Mouse (Mus musculus) monocyte, adult 5-6 weeks (primary cell): Measurements from ENCODE around the gene Hspa8. TPM values are rescaled to one million over a fixed set of nuclear protein-coding genes. Genes with fewer than 3 reads are reported as not detected.

Source experiments
- ATAC-seq: fragments of 153-309, 156-312 bp; replicated peaks from 2 replicates; pipeline ENCODE4 v1.8.0; 2017; ENCODE audit warnings: mild to moderate bottlenecking; ENCODE audit not compliant: low TSS enrichment, insufficient number of reproducible peaks, severe bottlenecking, poor library complexity, low FRiP score
- total RNA-seq: library from RNA; stranded (forward); fragments of 200-1000, 200-491, 200-594 nt; gene quantifications from 3 replicates; pipeline ENCODE4 v1.2.3, GENCODE M21; 2017

Hspa8 gene
- total RNA-seq, 1 experiment from 2014 or later = 2,780 TPM

DNA sequence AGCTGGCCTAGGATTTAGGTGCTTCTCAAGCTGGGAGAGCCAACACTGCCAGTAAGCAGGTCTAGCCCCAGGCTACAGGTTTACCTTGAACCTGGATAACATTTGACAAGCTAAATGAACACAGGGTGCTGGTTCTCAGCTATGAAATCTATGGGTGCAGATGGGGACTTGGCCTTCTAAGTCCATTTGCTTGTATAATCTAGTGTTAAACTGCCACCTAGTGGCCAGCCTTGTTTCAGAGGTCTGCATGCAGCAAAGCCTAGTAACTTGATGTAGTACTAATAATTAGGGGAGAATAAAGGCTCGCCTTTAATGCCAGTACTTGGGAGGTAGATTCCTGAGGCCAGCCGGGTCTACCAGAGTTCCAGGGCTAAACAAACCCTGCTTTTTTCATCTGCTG lies 4.5 kb downstream of the Hspa8 start:
- ATAC-seq = no peak

DNA sequence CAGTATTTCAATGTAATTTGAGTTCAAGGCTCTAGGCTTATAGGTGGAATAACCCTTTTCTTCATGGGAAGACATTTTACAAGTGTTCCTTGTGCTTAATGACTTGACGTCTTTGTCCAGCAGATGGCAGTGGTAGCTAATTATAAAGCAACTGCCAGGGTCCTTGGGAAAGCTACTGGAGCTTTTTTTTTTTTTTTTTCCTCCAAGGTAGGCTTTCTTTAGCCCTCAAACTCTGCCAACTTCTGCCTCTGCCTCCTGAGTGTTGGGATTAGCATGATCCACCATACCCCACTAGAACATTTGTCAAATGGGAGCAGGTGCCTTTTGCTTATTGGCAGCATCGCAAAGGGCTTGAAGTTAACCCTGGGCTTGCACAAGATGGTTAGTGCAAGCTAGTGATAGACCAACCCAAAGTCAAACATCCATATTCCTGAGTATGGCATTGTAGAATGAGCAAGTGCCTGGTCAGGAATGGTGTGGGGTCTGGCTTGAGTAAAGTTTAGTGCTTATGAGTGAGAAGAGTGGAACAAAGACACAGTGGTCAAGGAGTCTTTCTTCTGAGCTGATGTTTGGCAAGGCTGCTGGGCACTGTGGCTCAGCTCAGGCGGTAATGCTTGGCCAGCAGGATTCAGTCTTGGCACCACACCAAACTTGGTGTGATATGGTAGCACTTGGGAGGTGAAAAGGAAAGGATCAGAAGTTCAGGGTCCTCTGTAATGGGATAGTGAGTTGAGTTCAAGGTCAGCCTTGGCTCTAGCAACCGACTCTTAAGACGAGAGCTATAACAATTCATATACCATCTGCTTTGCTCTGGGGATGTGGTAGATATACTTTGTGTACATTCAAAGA lies 5.9 kb downstream of the Hspa8 start:
- ATAC-seq = no peak

DNA sequence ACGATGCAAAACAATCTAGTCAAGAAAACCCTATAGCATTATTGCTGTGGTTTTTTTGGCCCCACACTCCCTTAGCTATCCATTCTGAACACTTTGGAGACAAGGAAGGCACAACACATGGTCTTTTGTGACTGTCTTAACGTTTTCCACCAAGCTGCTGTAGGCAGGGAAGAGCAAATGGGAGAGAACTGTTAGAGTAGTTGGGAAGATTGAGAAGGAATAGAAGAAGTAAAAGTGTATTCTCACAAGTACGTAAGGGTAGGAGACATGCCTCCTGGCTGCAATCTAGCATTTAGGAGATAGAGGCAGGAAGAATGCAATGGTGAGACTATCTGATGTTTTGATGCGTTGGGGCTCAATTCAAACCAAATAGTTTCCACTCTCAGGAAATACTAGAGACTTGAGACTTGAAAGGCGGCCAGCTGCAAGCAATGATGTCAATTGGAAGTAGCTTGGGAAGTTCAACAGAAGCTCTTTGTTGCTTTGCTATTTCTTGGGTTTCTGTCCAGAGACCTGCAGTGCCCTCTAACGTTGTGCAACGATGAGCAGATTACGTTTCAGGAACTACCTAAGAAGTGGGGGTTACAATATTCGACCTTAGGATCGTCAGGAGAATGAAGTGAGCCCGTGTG lies 6.6 kb downstream of the Hspa8 start:
- no peak for ATAC-seq

DNA sequence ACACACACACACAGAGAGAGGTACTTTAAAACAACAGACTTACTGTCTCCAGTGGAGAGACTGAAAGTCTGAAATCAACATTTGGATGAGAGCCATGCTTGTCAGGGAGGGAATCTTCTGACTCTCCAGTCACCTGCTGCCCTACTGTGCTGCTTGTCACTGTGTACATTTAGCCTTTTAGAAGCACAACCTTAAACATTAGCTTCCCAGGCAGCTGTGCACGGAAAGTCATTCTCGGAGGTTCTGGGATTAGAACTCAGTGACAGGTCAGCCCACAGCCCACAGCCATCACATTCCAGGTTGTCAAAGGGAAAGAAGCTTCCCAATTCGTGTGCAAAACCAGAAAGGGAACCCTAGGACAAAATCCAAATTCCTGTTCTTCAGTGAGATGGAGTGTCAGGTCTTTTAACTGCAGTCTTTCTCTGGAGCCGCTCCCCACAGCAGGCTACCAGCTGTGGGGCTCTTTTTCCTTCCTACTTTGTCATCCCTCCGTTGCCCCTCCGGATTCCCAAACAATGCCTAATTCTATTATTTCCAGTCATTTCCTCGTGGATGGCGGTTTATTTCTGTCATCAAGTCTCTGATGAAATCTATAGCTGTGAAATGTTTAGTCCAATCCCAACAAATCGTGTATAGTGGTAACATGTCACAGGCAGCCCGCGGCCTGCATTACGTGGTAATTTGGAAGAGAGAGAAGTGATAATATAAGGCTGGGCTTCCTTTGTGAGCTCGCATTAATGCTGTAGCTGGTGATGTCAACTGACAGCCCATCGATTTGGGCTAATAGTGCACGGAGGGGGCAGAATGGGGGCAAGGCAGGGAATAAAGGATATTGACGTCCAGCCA lies 7.5 kb downstream of the Hspa8 start:
- ATAC-seq = no peak

DNA sequence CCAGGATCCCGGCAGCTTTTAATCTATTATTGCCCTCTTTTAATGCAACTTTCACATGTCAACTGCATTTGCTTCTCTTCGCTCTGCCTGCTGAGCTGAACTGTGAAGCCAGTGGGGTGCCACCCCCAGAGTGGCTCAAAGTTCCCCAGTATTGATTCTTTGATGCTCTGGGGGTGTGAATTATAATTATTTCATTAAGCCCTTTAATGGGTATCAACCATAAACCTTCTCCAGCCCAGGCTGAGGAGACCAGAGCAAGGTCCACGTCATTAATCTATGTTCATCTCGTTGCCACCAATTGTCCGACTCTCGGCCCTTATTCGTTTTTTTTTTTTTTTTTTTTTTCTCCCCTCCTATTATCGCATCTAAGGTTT lies 8.1 kb downstream of the Hspa8 start:
- no peak for ATAC-seq

DNA sequence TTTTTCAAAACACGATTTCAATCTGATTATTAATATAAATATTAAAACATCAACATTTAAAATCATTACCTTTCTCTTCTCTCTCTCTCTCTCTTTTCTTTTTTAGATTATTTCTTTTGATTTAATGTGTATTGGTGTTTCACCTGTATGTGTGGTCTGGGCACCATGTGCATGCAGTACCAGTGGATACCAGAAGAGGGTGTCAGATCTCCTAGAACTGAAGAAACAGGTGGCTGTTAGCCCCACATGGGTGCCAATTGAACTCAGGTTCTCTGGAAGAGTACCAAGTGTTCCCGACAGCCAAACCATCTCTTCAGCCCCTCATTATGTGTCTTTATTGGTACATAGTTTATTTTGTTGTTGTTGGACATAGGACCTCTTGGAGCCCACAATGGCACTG lies 11.1 kb downstream of the Hspa8 start:
- no peak for ATAC-seq

DNA sequence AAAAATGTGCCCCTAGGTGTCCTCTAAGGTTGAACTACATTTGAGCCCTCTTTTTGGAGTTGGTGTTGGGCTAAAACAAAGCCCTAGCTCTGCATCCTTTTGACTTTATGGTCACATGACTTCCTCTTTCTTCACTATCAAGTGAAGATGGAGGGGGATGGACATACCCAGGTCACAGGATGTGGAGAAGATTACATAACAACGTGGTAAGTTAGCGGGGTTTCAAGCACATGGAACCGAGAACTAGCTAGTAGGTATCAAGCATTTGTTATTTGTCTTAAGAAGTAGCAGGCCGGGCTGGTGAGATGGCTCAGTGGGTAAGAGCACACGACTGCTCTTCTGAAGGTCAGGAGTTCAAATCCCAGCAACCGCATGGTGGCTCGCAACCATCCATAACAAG lies 13.3 kb downstream of the Hspa8 start:
- peak; percentile 93 for ATAC-seq

DNA sequence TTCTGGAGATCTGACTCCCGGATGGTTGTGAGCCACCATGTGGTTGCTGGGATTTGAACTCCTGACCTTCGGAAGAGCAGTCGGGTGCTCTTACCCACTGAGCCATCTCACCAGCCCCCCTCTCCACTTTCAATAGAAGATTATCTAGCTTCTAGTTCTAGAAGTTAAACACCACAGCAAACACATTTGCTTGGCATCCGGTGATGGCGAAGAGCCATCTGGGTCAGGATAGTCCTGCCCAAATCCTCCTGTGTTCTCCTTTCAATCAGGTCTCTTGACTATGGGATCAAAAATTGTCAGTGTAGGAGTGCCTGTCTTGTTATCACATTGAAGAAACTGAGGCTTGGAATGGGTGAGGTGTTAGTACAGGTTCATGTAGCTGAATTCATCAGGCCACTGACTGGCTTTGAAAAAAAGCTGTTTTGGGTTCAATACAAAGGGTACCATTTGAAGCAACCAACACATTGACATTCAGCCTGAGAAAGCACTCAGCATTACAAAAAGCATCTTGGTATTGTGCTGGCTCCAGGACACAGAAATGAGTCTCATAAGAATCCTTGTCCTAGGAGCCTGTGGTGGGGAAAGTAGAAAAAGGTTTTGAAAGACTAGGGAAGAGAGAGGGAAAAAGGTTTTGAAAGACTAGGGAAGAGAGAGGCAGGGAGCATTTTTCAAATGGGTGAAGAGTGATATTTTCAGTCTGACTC lies 16.7 kb downstream of the Hspa8 start:
- ATAC-seq = no peak

DNA sequence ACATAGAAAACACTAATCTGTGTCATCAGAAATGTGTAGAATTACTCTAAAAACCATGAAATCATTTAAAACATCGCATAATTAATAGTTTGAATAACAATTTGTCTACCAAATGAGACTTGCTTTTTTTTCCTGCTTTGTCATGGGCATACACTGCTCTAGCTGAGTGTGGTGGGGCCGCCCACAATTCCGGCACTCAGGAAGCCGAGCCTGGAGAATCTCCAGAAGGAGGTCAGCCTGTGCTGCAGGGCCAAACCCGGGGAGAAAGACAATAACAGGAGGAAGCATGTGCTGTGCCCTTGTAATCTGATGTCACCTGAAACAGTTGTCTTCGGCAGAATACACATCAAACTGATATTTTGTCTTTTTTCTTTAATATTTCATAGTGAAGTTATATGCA lies 24.8 kb downstream of the Hspa8 start:
- no peak for ATAC-seq

DNA sequence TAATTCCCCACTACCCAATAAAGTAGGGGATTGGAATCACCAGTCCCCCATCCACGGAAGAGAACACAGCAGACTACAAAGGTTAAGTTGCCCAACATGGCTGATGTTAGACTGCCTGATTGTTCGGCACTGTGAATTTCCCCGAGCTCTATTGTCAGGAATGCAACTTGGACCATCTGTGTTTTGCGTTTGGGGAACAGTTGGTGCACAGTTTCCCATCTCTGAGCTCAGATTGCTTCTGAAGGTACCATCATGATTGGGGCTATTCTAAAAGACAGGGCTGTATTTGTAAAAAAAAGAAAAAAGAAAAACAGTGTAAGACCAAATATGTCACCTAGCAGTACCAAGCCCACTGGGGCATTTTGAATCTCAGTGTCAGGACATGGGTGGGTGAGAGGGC lies 26.6 kb downstream of the Hspa8 start:
- no peak for ATAC-seq

DNA sequence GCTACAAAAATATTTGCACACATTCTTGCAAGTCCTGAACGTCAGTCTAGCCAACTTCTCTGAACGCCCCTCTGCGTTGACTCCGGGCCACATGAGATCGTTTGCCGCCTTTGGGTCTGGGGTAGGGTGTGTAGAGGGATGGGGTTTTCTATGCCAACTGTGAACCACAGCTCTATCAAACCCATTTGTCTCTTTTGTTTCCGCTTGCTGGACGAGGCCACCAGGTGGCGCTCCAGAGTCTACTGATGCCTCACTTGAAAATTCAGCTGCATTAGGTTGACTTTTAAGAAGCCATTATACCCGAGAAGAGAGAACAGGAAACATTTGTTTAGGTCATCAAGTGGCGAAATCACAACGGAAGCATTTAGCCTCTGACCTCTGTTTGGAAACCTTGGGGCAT lies 33.8 kb downstream of the Hspa8 start:
- peak; percentile 71 for ATAC-seq

DNA sequence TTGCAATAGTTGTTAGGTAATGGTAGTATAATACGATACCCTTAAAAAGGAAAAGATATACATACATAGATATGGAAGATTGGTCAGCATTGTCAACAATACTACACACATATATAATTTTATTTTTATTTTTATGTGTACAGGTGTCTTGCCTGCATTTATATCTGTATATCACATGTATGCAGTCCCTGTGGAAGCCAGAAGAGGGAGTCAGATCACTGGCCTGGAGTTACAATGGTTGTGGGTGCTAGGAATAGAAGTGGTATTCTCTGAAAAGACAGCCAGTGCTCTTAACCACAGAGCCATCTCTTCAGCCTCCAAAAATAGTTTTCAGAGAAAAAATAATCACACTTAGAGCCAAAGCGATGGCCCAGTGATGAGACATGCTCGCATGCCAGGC lies 35.9 kb downstream of the Hspa8 start:
- no peak for ATAC-seq

DNA sequence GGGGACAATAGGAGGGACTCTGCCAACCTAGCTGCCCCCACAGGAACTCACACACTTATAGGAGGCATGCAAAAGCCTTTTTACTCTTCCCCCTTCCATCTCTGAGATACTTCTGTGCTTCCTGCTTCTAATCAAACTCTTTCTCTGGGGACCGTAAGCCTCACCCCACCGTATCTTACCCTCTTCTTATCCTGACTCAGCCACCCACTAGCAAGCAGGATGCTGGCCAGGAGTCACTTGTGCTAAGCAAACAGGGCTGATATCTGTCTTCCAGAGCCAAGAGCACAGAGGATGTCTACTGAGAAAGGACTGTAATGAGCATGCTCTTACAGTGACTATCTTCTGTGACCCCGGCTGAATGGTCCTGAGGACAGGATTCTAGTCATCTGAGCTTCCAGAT lies 38.9 kb downstream of the Hspa8 start:
- ATAC-seq = no peak

DNA sequence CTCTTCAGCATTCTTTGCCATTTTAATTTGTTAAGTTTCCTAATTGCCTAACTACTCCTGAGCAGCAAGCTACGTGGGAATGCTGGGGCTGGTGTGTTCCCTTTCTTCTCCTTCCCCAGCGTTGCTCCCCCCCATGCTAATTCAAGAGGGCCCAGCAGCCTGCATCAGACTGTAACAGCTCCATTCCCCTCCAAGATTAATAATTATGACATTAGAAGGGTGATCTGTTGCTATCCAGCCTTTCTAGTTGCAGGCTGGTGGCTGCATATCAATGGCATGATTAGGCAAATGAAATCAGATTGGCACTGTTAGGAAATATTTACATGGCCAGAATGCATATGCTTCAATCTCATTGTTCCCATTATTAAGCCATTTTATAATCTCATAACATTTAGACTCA lies 50.7 kb downstream of the Hspa8 start:
- no peak for ATAC-seq

DNA sequence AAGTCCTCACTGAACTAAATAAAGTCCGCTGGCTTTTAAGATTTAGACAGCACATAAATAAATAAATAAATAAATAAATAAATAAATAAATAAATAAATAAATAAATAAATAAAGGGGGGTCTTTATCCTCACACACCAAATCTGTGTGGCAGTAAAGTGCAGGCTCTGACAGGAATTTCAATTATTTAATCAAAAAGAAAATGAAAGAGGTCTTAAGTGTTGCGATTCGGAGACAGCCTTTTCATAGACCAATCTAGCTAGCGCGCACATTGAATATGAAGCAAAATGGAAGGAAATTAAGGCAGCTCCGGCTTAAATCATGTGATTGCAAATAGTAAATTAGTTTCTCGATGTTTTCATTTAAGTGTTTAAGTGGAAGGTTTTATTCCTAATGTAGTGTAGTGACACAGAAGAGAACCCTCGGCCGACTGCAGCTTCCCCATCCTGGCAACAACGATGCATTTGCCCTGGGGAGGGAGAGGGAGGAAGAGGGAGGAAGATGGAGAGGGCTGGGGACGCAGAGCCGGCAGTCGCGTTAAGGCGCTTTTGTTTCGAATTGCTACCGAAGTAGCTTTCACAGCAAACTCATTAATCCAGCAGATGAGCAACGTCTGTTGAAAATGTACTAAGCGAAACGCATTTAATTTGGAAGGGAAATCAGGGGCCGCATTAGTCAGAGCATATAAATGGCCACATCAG lies 57.8 kb downstream of the Hspa8 start:
- ATAC-seq = no peak

DNA sequence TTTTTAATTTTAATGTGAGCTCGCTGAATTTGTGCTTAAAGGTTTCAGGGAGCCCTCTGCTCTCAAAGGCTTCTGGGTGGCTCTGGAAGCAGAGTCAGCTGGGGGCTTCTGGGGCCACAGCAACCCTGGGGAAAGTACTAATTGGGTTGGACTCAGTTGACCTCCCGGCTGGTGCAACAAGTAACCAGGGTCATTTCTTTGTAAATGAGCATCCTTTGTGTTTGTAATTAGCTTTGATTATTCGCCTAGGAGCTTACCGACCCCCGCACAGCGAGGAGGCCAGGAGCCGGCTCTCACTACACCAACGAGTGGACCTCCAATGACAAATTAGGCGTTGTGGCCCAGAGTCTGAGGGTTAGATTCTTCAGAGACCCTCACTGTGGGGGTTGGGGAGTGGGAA lies 58.4 kb downstream of the Hspa8 start:
- no peak for ATAC-seq
